Mouse (Mus musculus): ENCODE results near the gene Hnf1b.

Hnf1b gene

GRCm38 (mm10) chr11:83852501-83853211, 2.8 kb downstream of the Hnf1b start:
- DNase-seq (ENCODE audit: low spot score in 2 of 2): no peak

GRCm38 (mm10) chr11:83853221-83853792, 3.4 kb downstream of the Hnf1b start:
- DNase-seq (ENCODE audit: low spot score in 2 of 2): no peak

- DNase-seq (ENCODE audit: low spot score in 2 of 2): no peak
Observed at GRCm38 (mm10) chr11:83854091-83854490, 4.2 kb downstream of the Hnf1b start.

- DNase-seq (ENCODE audit: low spot score in 2 of 2): no peak
Observed at GRCm38 (mm10) chr11:83854707-83855106, 4.8 kb downstream of the Hnf1b start.

GRCm38 (mm10) chr11:83857256-83857655, 7.4 kb downstream of the Hnf1b start:
- DNase-seq (ENCODE audit: low spot score in 2 of 2): no peak

- no peak for DNase-seq (ENCODE audit: low spot score in 2 of 2)
Observed at GRCm38 (mm10) chr11:83865286-83865685, 15.4 kb downstream of the Hnf1b start.

GRCm38 (mm10) chr11:83867571-83867970, 17.7 kb downstream of the Hnf1b start:
- DNase-seq (ENCODE audit: low spot score in 2 of 2): no peak

- DNase-seq (ENCODE audit: low spot score in 2 of 2): no peak
Observed at GRCm38 (mm10) chr11:83869147-83869546, 19.3 kb downstream of the Hnf1b start.

GRCm38 (mm10) chr11:83869686-83870085, 19.8 kb downstream of the Hnf1b start:
- DNase-seq (ENCODE audit: low spot score in 2 of 2): no peak

- DNase-seq (ENCODE audit: low spot score in 2 of 2): no peak
Observed at GRCm38 (mm10) chr11:83871780-83872554, 22.1 kb downstream of the Hnf1b start.

GRCm38 (mm10) chr11:83873509-83873908, 23.6 kb downstream of the Hnf1b start:
- no peak for DNase-seq (ENCODE audit: low spot score in 2 of 2)

- DNase-seq (ENCODE audit: low spot score in 2 of 2): no peak
Observed at GRCm38 (mm10) chr11:83876630-83877029, 26.8 kb downstream of the Hnf1b start.

GRCm38 (mm10) chr11:83877765-83878164, 27.9 kb downstream of the Hnf1b start:
- no peak for DNase-seq (ENCODE audit: low spot score in 2 of 2)

- DNase-seq (ENCODE audit: low spot score in 2 of 2): no peak
Observed at GRCm38 (mm10) chr11:83878417-83878952, 28.6 kb downstream of the Hnf1b start.

- no peak for DNase-seq (ENCODE audit: low spot score in 2 of 2)
Observed at GRCm38 (mm10) chr11:83879130-83879529, 29.3 kb downstream of the Hnf1b start.

- DNase-seq (ENCODE audit: low spot score in 2 of 2): no peak
Observed at GRCm38 (mm10) chr11:83881438-83881837, 31.6 kb downstream of the Hnf1b start.

GRCm38 (mm10) chr11:83882552-83882951, 32.7 kb downstream of the Hnf1b start:
- DNase-seq (ENCODE audit: low spot score in 2 of 2): no peak

- DNase-seq (ENCODE audit: low spot score in 2 of 2): no peak
Observed at GRCm38 (mm10) chr11:83883074-83883473, 33.2 kb downstream of the Hnf1b start.

- no peak for DNase-seq (ENCODE audit: low spot score in 2 of 2)
Observed at GRCm38 (mm10) chr11:83883812-83884211, 33.9 kb downstream of the Hnf1b start.

GRCm38 (mm10) chr11:83885175-83885574, 35.3 kb downstream of the Hnf1b start:
- no peak for DNase-seq (ENCODE audit: low spot score in 2 of 2)

GRCm38 (mm10) chr11:83886746-83887145, 36.9 kb downstream of the Hnf1b start:
- no peak for DNase-seq (ENCODE audit: low spot score in 2 of 2)

- no peak for DNase-seq (ENCODE audit: low spot score in 2 of 2)
Observed at GRCm38 (mm10) chr11:83891366-83891765, 41.5 kb downstream of the Hnf1b start.

GRCm38 (mm10) chr11:83893325-83893724, 43.5 kb downstream of the Hnf1b start:
- no peak for DNase-seq (ENCODE audit: low spot score in 2 of 2)
